Mouse (Mus musculus) megakaryocyte-erythroid progenitor cell, adult 5-6 weeks (primary cell): ENCODE data around the gene Izumo4. TPM values are rescaled to one million over a fixed set of nuclear protein-coding genes. Genes with fewer than 3 reads are reported as not detected.

Experiments
- ATAC-seq: replicated peaks from 2 replicates; pipeline ENCODE4 v1.8.0; 2016; ENCODE audit warnings: mild to moderate bottlenecking, inconsistent platforms; ENCODE audit not compliant: severe bottlenecking, poor library complexity, low FRiP score, low TSS enrichment
- total RNA-seq, 2 experiments: library from RNA; stranded (forward) in 1 of 2; stranded (reverse) in 1 of 2; fragments of 200-1000, 215-1000 nt in 1 of 2; fragments of >200 nt in 1 of 2; fragmentation: Nextera tagmentation in 1 of 2; gene quantifications; 2 replicates each; pipeline ENCODE4 v1.2.3; 2014 to 2017

Gene Izumo4
- total RNA-seq, 2 experiments from 2014 or later: 3.0 to 26.4 TPM

DNA sequence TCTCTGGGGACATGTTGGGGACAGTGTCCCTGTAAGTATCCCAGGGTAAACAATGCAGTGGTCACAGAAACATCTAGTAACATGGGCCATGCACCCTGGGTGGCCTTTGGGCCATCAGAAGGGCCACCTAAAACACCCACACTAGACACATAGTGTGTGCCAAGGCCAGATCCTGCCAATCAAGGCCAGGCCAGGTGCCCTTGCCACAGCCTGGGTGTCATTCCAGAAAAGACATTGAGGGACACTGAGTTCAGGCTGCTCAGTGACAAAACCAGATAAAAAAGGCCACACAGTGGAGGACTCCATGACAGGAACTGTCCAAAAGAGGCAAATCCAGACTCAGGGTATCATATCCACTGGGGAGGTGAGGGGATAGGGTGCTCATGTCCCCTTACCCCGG lies 18.3 kb upstream of the Izumo4 start:
- no peak for ATAC-seq

DNA sequence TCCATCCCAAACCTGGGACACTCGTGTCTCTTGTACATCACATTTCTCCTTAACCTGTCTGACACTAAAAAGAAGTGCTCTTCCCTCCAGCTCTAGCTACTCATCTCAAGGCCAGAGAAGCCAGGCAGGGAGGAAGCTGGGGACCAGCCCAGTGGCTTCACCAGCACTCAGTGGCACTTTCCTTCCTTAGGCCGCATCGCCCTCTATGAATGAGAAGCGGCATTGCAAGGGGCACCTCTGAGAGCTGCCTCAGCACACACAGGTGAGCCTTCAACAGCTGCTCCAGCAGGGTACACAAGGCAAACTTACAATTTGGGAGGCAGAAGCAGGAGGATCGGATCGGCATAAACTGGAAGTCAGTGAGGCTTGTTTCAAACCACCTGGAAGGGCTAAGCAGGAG lies 17.8 kb upstream of the Izumo4 start:
- peak; percentile 60 for ATAC-seq

DNA sequence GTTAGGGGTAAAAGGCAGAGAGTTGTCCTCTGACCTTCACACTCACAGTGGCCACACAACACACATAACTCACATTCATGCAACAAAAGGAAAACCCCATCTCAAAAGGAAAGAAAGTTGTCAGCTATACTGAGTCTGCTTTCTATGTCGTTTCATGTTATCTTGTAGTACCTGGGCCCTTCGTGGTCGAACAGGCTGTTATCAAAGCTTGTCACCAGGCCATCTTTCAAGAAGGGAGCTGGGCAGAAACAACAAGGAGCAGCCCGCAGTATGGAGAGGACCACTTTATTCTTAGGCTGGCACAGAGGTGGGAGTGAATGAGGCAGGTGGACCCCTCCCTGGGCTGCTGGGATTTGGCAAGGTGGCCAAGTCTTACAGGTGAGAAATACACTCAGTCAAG lies 17.0 kb upstream of the Izumo4 start:
- peak; percentile 75 for ATAC-seq

DNA sequence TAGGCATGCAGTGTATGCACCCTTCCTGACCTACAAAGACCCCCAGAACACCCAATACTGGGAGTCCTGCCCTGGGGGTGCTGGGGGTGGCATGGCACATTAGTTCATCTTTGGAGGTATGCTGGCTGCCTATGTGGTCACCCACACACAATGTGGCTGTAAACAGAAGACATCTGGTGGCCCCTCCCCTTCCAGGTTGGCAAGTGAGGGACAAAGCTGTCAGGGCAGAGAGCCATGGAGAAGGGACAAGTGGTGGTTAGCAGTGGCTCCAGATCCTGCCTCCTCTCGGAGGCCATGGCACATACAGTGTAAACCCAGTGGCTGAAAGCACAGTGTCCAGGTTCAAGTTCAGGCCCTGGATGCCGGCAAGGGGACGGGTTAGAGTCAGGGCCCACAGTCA lies 15.4 kb upstream of the Izumo4 start:
- ATAC-seq: no peak

DNA sequence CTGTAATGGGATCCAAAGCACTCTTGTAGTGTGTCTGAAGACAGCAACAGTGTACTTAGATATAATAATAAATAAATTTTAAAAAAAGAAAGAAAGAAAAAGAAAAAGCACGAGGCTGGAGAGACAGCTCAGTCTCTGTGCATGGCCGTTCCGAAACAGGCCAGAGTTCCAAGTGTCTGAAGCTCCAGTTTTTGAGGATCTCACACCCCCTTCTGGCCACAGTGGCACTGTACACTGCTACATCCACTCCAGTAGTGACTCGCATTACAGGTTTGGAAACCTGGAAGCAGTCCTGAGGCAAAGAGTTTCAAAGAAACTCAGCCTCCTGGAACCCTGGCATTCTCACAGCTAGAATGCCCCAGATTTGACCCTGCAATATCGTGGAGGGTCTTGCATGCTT lies 14.1 kb upstream of the Izumo4 start:
- 0 out of 2 replicates have a peak, but pooled peaks have one; percentile 46 for ATAC-seq

DNA sequence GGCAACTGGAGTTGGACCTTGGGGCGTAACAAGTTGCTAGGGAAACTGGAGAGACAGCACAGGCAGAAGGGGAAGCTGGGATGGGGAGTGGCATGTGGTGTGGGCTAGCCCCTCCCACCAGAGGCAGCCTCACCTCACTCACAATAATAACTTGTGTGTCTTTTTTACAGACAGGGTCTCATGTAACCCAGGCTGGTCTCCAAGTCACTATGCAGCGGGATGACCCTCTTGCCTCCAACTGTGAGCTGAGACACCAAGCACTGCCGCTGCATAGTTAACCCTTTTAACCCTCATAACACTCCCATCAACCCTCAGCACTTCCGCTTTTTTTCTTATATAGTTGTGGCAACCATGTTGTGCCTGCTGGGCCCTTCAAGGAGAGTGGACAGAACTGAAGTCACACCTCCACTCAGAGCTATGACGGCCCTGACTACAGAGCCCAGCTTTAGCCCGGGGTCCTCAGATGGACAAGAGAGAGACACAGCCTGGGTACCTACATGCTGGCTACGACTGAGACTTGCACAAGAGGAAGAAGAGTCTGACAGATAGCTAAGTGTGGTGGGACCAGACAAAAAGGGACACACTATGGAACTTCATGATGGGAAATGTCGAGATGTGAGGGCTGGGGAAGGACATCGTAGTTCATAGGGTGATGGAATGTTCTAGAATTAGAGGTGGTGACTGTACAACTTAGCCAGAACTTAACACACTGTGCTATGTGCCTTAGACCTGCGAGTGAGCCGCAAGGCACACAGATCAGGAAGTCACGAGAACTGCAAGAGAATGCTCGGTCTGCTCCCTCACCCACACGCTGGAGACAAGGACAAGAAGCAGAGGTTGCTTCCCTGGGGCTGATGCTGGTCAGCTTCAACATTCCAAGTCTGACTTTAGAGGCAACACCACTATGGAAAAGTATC lies 9.5 kb upstream of the Izumo4 start:
- ATAC-seq: no peak; the same call in 1 of the 2 replicates

DNA sequence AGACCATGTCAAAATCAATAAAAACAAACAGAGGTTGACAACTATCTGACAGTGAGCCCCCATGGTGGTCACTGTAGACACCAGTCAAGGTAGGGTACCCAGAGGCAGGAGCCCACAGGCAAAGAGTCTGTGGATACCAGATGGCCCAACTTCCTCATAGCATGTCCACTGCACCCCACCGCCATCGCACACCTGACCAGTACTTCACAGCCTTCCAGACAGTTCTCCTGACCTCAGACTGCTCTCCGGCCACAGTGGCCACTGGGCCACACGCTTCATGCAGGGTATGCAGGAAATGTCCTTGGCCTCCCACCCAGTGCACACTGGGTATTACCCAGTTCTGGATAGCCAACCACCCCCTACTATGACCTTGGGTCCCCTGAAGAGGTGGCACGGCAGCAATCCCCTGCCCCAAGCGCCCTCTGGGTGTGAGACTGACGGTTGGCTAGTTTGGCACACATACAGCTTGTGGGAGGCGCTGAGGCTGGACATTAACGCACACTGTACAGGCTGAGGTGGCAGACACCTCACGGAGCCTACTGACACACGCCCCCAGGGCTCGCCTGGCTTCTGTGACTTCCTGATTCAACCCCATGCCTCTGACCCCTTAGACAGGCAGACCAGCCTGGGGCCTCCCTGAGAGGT lies 8.5 kb upstream of the Izumo4 start:
- ATAC-seq: no peak

DNA sequence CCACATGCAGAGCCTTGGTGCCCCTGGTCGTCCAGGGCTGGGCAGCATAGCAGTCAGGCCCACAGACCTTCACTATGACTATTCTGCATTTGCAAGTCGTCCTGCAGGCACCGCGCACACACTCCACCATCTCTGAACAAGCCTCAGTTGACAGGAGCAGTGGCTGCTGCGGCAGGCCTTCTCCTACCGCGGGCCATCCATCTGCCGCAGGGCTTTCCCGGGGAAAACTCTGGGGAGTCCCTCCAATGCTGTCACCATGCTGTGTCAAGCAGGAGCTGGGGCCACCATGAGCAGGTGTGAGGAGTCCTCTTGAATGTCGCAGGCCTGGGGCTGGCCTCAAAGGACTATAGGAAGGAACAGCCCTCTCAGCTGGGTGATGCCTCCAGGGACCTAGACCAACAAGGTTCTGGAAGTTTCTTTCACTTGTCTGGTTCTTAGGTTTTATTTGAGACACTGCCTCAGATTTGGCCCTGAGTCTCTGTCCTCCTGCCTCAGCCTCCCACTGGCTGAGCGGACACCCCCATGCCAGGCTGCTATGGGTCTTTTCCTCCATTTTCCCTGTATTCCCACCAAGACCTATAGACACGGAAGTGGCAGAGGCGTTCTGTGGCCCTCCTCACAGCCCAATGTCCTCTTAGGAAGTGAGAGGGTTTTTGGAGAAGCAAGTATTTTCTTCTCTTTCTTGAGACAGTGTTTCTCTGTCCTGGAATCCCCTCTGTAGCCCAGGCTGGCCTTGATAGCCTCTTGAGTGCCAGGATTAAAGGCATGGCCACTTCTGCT lies 7.6 kb upstream of the Izumo4 start:
- ATAC-seq: no peak

DNA sequence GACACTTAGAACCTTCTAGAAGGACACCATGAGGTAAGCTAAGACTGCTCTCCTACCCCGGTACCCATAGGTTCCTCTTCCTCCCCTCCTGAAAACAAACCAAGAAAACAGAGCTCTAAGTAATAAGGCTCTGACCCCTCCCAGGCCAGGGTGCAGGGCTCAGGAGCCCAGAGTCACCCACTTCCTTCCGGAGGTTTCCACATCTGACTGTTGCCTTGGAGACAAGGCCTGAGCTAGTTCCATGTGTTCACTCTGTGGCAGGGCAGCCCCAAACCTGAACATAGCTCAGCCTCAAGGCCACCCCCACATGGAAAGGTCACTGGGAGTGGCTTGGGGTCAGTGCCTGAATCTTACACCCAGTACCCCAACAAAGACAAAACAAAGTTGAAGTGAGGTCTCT lies 6.8 kb upstream of the Izumo4 start:
- peak; percentile 38 for ATAC-seq

DNA sequence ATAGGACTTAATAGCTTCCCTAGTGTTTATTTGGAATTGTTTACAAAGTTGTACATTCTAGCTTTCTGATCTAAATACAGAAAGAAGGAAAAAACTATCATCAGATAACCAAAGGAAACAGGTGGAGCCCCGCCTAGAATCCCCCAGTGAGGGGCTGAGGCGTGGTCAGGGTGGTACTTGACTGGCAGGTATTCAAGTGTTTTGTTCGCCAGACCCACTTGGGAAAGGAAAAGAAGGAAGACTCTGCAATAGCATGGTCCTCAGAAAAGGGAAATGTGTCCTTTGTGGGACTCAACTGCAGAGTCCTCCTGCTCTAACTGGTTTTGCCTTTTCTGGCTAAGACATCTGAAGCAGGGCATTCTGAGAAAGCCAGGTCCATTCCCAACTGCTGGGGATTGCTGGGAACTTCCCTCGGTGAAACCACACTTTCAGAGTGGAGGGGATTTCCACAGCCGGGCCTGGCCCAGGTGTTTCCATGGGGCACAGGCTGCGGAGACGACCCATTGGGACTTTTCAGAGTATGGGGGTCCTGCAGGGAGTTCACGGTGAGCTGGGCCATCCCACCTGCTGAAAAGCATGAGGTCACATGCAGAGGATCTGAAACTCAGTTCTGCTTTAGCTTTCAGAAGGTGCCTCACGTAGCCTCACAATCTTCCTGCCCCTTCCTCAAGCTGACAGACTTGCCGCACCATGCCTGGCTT lies 6.0 kb upstream of the Izumo4 start:
- no peak for ATAC-seq

DNA sequence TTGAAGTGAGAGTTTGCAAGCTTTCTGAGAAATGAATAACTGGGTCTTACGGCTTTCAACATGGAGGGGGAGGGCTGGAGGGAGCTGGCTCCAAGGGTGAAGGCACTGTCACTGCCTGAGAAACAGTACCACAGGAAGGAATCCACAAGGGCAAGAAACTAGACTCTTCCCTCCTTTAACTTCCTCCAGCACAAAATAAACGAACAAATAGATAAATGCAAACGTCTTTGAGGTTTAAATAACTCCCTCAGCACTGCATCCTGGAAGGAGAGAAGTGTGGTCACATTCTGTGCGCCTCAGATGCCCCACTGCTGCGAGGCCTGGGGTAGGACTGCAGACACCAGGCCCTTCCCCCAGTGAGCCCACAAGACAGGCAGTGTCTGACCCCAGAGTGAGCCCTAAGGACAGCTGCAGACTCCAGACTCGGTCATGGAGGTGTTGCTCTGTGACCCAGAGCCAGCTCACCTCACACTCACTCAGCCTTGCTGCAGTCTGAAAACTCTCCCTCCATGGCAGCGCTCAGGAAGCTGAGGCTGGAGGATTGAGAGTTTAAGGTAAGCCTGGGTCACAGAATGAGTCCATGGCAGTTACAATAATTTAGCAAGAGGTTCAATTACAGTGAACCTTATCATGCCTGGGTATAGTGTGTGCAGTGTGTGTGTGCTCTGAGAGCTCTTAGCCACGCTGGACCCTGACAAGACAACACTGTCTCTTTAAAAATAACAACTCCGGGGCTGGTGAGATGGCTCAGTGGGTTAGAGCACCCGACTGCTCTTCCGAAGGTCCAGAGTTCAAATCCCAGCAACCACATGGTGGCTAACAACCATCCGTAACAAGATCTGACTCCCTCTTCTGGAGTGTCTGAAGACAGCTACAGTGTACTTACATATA lies 5.2 kb upstream of the Izumo4 start:
- no peak for ATAC-seq

DNA sequence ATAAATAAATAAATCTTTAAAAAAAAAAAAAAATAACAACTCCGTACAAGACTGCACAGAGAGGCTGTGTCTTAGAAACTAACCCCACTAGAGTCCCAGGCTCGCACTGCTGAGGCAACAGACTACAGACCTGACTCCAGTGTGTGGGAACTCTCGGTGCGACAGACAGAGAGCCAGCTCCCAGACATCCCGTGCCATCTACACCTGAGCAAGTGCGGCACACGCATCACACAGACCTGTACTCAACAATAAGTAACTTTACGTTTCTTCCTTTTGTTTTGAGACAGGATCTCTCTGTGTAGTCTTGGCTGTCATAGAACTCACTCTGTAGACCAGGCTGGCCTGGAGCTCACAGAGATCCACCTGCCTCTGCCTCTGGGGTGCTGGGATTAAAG lies 4.6 kb upstream of the Izumo4 start:
- ATAC-seq: no peak

DNA sequence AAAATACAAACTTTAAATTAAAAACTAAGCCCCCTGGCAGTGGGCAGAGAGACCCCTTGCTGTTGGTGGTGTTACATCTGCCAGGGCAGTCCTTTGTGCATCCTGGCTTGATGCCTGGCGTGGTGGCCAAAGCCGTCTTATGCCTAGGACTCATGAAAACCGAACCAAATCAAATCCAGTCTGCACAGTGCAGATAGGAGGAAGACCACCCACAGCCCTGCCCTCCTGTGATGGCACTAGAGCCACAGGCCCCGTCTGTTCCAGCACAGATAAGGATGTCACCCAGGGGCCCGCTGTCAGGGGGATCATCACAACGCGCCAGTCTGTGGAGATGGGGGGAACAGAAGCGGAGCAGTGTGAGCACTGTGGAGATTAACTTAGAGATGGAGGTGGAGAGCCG lies 4.2 kb upstream of the Izumo4 start:
- ATAC-seq: peak; percentile 48

DNA sequence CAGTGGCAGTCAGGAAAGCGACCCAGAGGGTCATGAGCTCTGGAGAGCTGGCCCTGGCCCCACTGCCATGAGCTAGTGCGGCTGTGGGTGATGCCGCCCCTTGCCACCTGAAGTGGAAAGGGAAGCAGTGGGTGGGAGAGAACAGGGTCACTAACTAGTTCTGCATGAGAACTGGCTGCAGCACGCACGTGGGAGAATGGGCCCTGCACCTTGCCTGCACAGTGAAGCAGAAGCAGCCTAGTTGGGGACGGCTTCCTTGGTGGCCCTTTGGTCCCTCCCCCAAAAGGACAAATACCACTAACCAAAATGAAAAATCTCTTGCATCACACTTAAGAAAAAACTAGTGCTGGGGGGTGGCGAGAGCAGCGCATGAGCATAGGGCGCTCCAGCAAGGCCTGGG lies 3.4 kb upstream of the Izumo4 start:
- no peak for ATAC-seq

DNA sequence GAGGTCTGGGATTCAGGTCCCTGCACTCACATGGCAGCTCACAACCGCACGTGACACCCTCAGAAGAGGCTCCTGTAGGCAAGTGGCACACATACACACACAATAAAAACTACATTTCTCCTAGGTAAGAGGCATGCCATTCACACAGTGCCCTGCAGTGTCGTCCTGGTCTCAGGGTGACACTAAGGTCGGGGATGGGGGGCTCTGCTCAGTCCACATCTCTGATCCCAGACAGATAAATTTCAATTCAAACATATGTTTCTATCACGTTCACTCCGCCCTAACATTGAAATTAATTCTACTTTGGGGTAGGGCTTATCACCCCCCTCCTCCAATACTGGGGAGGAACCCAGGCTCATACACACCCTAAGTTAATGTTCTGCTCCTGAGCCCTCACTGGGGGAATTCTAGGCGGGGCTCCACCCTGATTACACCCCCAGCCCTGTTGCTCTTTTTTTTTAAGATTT lies 1.9 kb upstream of the Izumo4 start:
- no peak for ATAC-seq

DNA sequence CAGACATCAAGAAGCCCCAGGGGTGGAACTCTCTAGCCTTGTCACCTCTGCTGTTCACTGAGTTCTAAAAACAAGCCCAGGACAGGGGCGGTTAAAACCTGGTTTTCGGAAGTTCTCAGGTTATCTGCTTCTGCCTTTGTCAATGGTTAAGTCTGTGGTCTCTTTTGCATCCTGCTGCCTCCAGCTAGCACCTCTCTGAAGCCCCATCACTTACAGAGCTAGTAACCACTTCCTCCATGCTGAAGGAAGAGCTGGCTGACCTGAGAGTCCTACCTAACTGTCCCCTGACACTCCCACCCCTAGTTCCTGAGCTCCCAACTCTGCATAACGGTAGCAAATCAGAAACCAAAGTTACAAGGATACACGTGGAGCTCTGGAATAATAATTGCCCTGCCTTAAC lies 1.3 kb upstream of the Izumo4 start:
- ATAC-seq: no peak

DNA sequence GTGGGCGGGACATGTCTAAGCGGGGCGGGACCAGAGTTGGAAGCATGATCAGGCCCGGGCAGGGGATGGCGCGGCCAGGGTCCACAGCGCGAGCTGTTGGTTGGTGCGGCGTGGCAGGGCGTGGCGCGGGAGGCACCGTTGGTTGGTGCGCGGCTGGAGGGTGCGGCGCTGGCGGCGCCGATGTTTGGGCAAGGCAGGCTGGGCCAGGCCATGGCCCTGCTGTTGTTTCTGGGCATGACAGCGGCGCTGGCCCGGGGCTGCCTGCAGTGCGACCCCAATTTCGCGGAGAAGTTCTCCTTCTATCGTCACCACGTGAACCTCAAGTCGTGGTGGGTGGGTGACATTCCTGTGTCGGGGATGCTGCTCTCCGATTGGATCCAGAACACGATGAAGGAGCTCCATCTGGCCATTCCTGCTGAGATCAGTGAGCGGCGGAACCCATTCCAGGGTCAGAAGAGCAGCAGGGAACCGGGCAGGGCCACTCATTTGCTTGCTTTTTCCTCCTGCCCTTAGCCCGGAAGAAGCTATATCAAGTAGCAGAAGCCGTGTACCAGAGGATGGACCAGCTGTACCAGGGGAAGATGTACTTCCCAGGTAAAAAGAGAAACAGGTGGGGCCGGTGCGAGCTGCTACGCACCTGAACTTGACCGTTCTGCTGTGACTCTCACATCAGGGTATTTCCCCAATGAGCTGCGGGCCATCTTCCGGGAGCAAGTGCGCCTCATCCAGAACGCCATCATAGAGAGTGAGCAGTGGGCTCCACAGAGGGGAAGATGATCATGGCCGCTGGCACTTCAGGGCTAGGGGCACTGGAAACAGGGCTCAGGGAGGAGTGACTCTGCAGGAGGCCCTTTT lies 779 bp downstream of the Izumo4 start:
- peak; percentile 67 for ATAC-seq

DNA sequence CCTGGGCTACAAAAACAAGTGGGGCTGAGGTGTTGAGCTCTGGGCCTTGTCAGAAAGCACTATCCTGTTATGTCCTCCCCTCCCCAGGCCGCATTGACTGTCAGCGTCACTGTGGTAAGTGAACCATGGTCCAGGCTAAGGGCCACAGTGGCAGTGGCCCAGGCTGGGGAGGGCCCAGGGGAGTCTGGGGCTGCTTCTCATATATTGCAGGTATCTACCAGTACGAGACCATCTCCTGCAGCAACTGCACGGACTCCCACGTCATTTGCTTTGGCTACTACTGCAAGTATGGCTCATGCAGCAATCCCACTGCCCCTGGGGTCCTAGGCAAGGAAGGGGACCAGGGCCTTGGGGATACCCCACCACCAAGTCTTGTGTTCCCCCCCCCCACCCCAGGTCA lies 1.7 kb downstream of the Izumo4 start:
- no peak for ATAC-seq
